Mouse (Mus musculus): ENCODE data around the gene Alg3.

Alg3 gene

DNA sequence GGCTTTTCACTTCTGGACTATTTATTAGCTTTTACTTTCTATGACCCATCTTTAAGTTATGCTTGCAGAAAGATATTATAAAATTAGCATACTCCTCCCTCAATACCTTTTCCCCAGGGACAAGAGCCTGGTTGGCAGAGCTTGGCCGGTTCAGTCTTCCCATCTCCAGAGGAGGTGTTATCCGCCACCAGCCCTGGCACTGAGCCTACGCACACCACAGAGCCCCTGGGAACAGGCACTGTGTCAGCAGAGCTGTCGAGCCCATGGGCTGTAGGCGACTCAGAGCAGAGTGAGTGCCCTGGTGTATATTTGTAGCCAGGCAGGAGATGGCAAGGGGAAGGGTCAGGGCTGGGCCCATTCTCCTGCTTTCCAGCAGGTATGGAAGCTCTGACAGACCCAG, 11.0 kb downstream of the Alg3 start:
- no peak for DNase-seq

DNA sequence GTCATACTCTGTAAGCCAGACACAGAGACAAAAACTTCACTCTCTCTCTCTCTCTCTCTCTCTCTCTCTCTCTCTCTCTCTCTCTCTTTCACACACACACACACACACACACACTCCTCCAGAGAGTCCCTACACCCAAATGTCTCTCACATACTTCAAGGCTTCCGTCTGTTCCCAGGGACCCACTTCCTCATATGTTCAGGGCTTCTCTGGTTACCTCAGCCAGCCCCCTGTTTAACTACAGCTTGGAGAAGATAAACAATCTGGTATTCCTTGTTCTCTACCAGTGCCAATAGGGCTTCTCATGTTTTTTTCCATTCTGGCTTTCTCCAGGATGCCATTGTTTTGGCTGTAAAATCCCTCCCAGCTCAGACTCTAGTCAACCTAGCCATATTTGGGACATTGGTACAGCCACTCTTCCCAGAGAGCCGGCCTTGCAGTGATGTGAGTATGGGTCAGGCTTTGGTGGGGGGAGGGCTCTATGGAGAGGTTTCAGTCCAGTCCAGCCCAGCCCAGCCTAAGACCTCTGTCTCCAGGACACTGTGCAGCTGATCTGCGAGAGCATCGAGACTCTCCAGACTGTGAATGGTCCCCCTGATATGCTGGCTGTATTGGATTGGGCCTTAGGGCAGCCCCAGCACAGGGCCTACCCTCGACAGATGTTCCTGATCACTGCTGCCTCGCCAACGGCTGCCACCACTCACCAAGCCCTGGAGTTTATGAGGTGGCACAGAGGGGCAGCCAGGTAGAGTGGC, 14.7 kb downstream of the Alg3 start:
- no peak for DNase-seq

DNA sequence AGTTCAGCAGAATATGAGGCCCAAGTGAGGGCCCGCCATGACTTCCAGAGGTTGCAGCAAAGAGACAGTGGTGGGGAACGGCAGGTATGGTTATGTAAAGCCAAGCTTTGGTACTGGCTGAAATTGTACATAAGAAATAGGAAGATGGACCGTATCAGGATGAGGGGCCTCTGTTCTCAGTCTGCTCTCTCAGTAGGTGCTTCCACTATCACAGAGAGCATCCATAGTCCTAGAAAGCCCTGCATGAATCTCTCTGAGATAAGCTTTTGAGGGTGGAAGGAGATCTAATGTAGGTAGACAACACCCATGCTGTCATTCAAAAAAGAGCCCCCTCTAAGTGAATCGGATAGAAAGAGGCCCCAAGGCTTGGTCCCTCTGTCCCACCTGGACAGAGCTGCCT, 15.8 kb downstream of the Alg3 start:
- DNase-seq = no peak

DNA sequence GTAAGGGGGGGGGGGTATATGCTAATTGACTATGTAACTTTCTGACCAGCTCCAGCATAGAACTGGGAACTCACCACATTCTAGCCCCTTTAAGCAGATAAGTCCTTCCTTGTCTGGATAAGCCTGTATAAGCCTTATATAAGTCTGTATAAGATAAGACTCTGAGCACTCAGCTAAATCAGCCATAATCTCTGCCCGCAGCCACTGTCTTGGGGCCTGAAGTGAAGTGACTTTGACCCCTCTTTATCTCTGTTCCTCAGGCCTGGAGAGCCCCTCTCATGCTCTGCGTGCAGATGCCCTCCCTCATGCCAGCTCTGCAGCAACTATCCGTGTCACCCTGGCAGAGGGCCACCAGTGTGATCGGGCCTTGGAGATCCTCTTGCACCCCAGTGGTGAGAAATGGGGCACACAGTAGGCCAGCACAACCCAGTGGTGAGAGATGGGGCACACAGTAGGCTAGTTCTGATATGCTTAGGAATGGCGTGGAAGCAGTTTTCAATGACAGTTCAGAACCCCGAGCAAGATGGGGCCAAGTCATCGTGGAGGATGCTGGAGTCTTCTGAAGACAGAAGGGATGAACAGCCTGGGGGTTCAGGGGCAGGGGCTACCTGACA, 16.4 kb downstream of the Alg3 start:
- no peak for DNase-seq

DNA sequence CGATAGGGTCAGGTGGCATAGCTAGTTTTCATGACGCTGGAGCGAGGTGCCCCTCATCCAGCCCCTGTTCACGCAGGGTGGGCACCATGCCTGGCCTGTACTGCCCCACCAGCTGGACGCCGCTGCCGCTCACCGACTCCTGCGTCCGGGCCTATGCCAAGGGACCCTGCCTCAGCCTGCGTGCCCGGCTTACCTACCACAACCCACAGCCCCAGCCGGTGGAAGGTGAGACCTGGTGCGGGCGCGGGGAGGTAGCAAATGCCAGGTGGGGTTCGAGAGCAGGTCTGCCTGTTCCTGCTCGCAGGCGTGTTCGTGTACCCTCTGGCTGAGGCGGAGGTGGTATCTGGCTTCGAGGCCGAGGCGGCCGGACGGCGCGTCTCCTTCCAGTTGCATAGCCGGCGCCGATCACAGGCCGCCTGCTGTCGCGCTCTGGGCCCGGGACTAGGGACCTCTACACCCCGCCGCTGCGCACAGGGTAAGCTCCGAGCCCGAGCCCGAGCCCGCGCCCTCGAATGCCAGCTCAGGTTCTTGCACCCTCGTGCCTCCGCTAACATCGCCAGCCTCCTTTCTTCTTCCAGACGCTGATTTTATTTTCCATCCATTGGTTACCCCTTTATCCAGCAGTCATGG, 20.3 kb downstream of the Alg3 start:
- no peak for DNase-seq

DNA sequence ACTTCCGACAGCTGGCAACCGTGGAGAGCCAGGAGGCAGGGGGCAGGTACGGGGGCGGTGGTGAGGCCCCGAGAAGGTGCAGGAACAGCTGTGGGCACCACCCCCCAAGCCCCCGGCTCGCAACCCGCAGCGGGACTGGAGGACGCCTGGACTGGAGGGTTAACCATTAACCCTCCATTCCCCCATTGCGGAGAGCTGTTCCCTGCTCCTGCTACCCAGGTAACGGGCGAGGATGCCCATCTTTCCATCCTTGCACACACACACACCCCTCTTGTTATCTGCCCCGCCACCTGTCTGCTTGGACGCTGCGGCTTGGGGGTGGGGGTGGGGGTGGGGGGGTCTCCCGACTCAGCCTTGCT, 20.9 kb downstream of the Alg3 start:
- no peak for DNase-seq

DNA sequence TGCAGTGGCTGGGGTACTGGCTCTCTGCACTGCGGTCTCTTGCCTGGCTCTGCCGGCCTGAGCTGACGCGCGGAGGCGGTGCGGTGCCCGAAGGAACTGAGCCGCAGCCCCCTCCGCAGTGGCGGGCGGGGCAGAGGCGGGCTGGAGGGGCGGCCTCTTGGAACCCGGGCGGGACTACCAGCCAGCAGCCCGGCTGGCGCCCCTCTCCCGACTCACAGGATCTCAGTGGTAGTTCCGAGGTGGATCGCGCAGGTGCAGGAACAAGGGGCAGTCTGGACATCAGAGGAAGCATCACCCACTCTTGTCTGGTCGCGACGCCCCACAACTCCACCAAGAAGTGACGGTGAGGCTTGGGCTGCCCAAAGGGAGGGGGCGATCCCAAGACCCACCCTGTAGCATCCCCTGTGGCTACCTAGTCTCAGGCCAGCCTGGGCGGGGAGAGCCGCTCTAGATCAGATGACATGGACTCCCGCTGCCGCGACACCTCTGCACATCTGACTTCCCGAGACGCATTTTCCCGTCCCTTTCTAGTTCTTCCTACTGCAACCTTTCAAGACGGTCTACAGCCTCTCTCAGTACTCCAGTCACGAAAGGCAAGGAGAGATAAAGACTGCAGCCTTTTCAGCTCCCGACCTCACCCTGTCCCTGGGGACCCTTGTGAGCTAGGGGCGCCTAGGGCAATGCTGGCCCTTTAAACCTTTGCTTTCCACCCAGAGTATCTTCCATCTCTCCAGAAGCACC, 21.4 kb downstream of the Alg3 start:
- peak; percentile 66 for DNase-seq

DNA sequence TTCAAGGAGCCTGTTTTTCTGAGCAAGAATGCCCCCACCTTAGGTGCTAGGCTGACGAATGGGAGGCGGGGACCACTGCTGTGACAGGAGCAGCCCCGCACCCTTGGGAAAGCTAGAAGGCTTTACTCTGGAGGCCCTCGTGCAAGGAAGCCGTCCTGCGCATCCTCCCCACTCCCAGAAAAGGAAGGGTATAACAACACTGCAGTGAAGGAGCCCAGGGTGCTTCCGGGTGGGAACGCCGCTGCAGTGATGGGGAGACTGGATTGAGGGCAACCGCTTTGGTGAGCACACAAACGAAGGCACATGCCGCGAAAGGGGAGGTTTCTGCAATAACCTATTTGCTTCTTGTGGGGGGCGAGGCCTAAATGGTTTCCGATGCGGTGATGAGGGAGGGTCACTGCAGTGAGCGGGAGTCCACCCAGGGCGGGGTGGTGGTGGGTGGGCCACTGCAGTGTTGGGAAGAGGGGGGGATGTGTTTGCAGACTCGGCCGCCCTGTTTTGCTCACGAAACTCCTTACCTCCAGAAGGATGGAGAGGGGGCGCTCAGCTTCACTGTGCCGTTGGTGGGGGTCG, 22.1 kb downstream of the Alg3 start, which contains the start of gene Vwa5b2:
Vwa5b2 (plus strand) TSS at position 106 of the 573 bp plus-strand sequence.
- peak; percentile 53 for DNase-seq

DNA sequence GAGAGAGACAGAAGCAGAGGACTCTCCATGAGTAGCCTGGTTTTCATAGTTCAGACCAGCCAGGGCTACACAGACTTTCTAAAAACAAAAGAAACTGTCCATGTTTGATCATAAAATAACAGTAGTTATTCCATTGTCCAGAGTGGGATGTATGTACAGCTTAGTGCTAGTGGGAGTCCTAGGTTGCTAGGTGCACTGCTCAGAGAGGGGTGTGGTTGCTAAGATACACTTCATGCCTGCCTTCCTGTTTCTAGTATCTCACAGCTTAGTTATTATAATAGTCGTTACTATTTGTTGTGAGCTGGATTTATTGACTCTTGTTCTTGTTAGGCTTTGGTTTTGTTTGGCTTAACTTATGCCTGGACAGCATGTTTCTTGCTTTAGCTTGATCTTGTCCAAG, 46.5 kb downstream of the Alg3 start:
- no peak for DNase-seq

DNA sequence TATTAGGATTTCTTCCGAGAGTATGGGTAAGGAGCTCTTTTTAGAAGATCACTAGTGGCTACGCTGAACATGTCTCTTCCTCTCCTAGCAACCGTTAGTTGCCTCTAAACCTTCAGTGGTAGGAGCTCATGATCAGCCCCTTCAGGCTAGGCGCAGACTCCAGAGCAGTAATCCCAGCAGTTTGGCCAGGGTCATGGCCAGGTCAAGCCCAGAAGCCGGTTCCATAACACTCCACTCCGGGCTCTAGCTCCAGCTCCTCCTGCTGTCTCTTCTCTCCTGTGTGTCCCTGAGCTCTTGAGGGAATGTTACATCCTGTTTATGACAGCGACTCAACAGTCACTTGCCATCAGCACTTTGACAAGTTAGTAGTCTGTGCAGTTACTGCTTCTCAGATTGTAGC, 54.2 kb downstream of the Alg3 start:
- DNase-seq = no peak
